Mouse (Mus musculus): ENCODE results near the gene Dthd1. TPM values are rescaled to one million over a fixed set of nuclear protein-coding genes. Genes with fewer than 3 reads are reported as not detected.

Gene Dthd1
- total RNA-seq, 2 experiments from 2014 or later = not detected

DNA sequence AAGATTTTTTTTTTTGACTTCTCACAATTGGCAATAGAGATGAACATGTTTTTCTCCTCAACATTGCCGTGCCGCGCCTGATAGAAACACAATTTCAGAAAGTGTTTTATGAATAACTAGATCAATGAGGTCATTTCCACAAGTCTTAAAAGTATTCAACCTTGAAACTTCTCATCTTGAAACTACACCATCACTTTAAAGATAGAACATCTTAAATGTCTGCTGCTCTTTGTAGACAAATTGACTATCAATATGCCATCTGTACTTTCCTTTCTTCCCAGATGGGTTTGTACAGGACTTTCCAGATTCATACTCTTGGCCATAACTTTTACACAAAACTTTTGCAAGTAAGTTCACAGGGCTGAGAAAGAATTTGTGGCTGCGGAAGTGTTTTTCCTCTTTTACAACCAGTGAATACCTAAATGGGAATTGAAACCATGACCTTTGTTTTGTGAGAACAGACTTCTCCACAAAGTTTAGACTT is 40.8 kb downstream of the Dthd1 start:
- intact Hi-C loops (cut with DNase I) = no loop called here
- DNase-seq (ENCODE audit: extremely low spot score in 1 of 2, low spot score in 2 of 2) = no peak

DNA sequence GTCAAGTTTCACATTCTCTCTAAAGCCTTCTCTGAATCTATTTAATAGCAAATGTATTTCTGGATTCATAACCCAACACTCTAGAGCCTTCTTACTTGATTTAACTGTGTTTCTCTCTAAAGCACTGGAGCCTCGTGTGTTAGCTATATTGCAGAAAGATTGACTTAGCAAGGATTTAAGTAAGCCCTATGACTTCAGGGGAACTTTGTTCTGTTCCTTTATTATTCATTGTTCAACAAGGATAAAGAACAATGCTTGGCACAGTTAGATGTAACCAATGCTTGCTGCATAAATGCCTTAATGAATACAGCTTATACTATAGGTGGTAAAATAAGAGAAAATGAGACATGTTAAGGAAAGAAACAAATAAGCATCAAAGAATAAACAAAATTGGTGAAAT is 43.9 kb downstream of the Dthd1 start:
- intact Hi-C loops (cut with DNase I) = no loop called here
- no peak for DNase-seq (ENCODE audit: extremely low spot score in 1 of 2, low spot score in 2 of 2)

GRCm38 (mm10) chr5:62858282-62858681 is 44.7 kb downstream of the Dthd1 start:
- intact Hi-C loops (cut with DNase I) = no loop called here
- no peak for DNase-seq (ENCODE audit: extremely low spot score in 1 of 2, low spot score in 2 of 2)

DNA sequence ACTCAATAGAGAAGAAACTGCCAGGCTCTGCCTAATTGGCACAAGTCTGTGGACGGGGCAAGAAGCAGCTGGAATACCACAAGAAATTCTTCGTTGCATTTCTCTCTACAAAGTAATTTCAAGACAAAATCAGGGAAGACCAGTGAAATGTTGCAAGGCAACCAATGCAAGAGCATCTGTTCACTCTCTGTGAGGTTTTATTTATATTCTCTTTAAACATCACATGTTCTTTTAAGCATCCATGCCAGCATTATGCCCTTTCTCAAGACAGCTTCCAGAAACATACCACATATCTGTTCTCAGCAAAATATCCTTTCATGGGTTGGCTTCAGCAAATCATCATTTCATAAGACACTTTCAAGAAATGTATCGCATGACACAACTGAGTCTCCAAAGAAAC is 50.7 kb downstream of the Dthd1 start:
- DNase-seq (ENCODE audit: extremely low spot score in 1 of 2, low spot score in 2 of 2) = peak in 1 of 2 experiments; percentile 10
- intact Hi-C loops (cut with DNase I) = no loop called here

- intact Hi-C loops (cut with DNase I) = no loop called here
- no peak for DNase-seq (ENCODE audit: extremely low spot score in 1 of 2, low spot score in 2 of 2)
Observed at GRCm38 (mm10) chr5:62867003-62867402, 53.4 kb downstream of the Dthd1 start.

DNA sequence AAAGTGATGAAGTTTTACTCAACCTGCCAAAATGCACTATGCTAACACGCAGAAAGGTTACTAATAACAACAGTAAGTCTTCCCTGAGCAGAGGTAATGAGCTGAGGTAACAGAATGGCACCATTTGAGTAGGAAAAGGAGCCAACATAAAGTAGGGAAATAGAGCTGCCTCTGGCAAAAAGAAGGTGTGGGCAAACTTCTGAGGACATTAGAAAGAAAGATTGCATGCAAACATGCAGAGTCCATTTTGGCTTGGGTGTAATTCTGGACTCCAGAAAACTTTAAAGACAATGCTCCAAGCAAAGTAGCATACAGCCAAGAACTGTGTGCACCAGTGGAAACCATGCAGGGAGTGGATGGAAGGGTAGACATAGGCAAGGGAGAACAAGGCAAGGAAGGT is 65.9 kb downstream of the Dthd1 start:
- no peak for DNase-seq (ENCODE audit: extremely low spot score in 1 of 2, low spot score in 2 of 2)
- intact Hi-C loops (cut with DNase I) = no loop called here

GRCm38 (mm10) chr5:62895326-62895725 is 81.7 kb downstream of the Dthd1 start:
- DNase-seq (ENCODE audit: extremely low spot score in 1 of 2, low spot score in 2 of 2) = peak; percentile 20 to 63
- intact Hi-C loops (cut with DNase I) = loop anchor here (5.0 kb wide), 1 partner anchor 992 kb away; no protein-coding TSS in a partner anchor

GRCm38 (mm10) chr5:62906954-62907353 is 93.3 kb downstream of the Dthd1 start:
- DNase-seq (ENCODE audit: extremely low spot score in 1 of 2, low spot score in 2 of 2) = peak in 1 of 2 experiments; percentile 16
- intact Hi-C loops (cut with DNase I) = loop anchor here (5.0 to 10.0 kb wide), 2 partner anchors 740 to 858 kb away; partner anchors contain the start of gene Nwd2

- DNase-seq (ENCODE audit: extremely low spot score in 1 of 2, low spot score in 2 of 2) = no peak
- intact Hi-C loops (cut with DNase I) = loop anchor here (5.0 to 10.0 kb wide), 2 partner anchors 738 to 856 kb away; partner anchors contain the start of gene Nwd2
Observed at GRCm38 (mm10) chr5:62909074-62909473, 95.5 kb downstream of the Dthd1 start.

DNA sequence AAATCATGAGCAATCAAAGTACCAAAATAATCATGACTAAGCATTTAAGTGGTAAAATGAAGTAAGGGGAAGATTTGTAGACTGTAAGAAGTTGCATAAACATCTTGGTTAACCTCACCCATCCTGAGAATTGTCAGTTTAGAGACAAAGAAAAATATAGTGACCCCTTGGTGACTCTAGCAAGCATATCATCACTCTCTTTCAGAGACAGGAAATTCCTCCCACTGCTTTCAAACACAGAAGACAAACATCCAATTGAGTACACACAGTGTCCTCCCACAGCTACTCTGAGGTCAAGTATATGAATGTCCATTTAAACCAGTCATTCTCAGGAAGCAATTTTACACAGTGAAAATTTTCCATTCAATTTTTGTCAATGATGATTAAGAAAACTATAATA is 111.0 kb downstream of the Dthd1 start:
- no peak for DNase-seq (ENCODE audit: extremely low spot score in 1 of 2, low spot score in 2 of 2)
- intact Hi-C loops (cut with DNase I) = no loop called here

Other genes with a start within 250 kb of the Dthd1 start
- 10 to 100 TPM; 43.9 to 46.7 TPM for gene Arap2, start 47.7 kb upstream of the Dthd1 start, total RNA-seq (2021)